Comparison of ENCODE assay signal across 20 mouse cellular contexts in the genomic region with DNA sequence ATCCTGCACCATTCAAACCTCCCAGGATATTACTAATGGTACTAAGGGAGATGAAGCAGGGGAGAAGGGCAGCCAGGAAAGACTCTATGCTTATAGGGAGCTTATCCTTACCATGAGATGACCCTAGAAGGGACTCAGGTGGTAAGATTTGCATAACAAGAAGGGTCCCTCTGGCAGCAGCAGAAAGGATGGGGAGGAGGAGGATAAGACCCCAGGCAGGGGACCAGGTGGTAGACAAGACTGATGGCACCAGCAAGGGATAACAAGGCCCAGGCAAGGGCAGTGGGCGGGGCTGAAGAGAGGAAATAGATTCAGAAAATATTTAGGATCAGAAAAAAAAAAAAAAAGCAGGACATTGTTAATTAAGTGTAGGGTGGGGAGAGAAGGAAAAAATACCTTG.
"Had no signal": no experiment of that assay in that cellular context is flagged by ENCODE, and none has a peak within 500 bp of the region (broad histone marks: within the 10 kb centered on the region; RNA-seq: fewer than 3 reads in every experiment).

No protein-coding gene starts in this region.

- H3K36me3 ChIP-seq: limb, embryonic 12.5 days; limb, embryonic 15.5 days; neural tube, embryonic 12.5 days; stomach, embryonic 15.5 days had no signal

- DNase-seq: kidney, adult 18-20 months; kidney, adult 9 months; kidney, postnatal 14 days; kidney, postnatal 4 days; left cerebral cortex, postnatal 4 days; liver, postnatal 0 days; lung, embryonic 14.5 days; retina, postnatal 1 day; right cerebral cortex, postnatal 25 days; spleen, adult 18-20 months; thymus, postnatal 25 days had no signal

- H3K4me1 ChIP-seq: stomach, embryonic 15.5 days had no signal

- H3K27ac ChIP-seq: limb, embryonic 12.5 days; limb, embryonic 15.5 days; liver, embryonic 14.5 days; macrophage; neural tube, embryonic 12.5 days; stomach, embryonic 15.5 days had no signal

- H3K27me3 ChIP-seq: neural tube, embryonic 12.5 days; stomach, embryonic 15.5 days had no signal

- H3K4me3 ChIP-seq: limb, embryonic 12.5 days; limb, embryonic 15.5 days; neural tube, embryonic 12.5 days; stomach, embryonic 15.5 days had no signal

- H3K9ac ChIP-seq: limb, embryonic 12.5 days; limb, embryonic 15.5 days; liver, embryonic 14.5 days; liver, postnatal 0 days; lung, embryonic 14.5 days; neural tube, embryonic 12.5 days; stomach, embryonic 15.5 days had no signal

- H3K9me3 ChIP-seq: limb, embryonic 12.5 days; limb, embryonic 15.5 days; neural tube, embryonic 12.5 days; stomach, embryonic 15.5 days had no signal

- ATAC-seq: intestine, embryonic 16.5 days; liver, postnatal 0 days; lung, postnatal 0 days had no signal

- H3K4me2 ChIP-seq: limb, embryonic 12.5 days; limb, embryonic 15.5 days; liver, embryonic 11.5 days; lung, embryonic 14.5 days; neural tube, embryonic 12.5 days; stomach, embryonic 15.5 days had no signal
